Mouse (Mus musculus): ENCODE data around the gene Rnf41.

The Rnf41 gene

GRCm38 (mm10) chr10:128474366-128474765 is 62.9 kb downstream of the Rnf41 start:
- DNase-seq (ENCODE audit: low read depth, low spot score): peak; percentile 55

- no peak for DNase-seq (ENCODE audit: low read depth, low spot score)
Measured at GRCm38 (mm10) chr10:128486370-128486769, 74.9 kb downstream of the Rnf41 start.

GRCm38 (mm10) chr10:128487861-128488712 is 76.6 kb downstream of the Rnf41 start:
- DNase-seq (ENCODE audit: low read depth, low spot score): no peak

- no peak for DNase-seq (ENCODE audit: low read depth, low spot score)
Measured at GRCm38 (mm10) chr10:128488776-128489175, 77.3 kb downstream of the Rnf41 start.

DNA sequence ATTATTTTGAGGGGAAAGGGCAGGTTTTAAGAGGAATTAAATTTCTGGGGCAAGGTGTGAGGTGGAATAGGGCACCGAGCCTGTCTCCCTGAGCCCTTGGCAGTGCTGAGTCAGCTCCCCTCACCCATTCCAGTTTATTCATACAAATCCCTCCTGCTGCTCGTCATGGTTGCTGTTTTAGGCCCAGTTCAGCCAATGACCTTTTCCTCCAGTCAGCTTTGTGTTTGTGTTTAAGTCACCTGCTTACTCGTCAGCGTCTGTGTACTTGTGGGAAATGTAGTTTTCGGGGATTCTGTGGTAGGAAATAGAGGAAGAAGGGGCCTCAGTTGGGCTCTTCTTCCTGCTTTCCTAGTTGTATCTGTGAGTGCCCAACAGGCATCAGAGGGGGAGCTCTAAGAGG is 77.9 kb downstream of the Rnf41 start:
- no peak for DNase-seq (ENCODE audit: low read depth, low spot score)

- DNase-seq (ENCODE audit: low read depth, low spot score): no peak
Measured at GRCm38 (mm10) chr10:128489785-128490184, 78.3 kb downstream of the Rnf41 start.

- no peak for DNase-seq (ENCODE audit: low read depth, low spot score)
Measured at GRCm38 (mm10) chr10:128490232-128490631, 78.8 kb downstream of the Rnf41 start.

GRCm38 (mm10) chr10:128490912-128491311 is 79.5 kb downstream of the Rnf41 start:
- DNase-seq (ENCODE audit: low read depth, low spot score): no peak
